Mouse (Mus musculus) hindbrain, embryonic 13.5 days (tissue): ENCODE results near the gene Snx5. TPM values are rescaled to one million over a fixed set of nuclear protein-coding genes. Genes with fewer than 3 reads are reported as not detected.

Experiments
- ATAC-seq: fragments of 200-750 bp; cut with Nextera tagmentation; 2 replicates; pipeline ENCODE4 v1.8.0; 2017; ENCODE audit warnings: moderate TSS enrichment; ENCODE audit not compliant: low FRiP score
- H3K27ac ChIP-seq: fragments of 300-500 bp; sonication (generic); 2 replicates; pipeline ENCODE4 v1.5.1; 2015; ENCODE audit warnings: inconsistent platforms, mild to moderate bottlenecking, moderate library complexity
- H3K27me3 ChIP-seq: fragments of 300-500 bp; sonication (generic); 2 replicates; pipeline ENCODE4 v1.6.1; 2015; ENCODE audit warnings: mild to moderate bottlenecking, inconsistent platforms
- H3K36me3 ChIP-seq: fragments of 300-500 bp; sonication (generic); 2 replicates; pipeline ENCODE4 v1.6.1; 2015; ENCODE audit warnings: mild to moderate bottlenecking, inconsistent platforms
- H3K4me1 ChIP-seq: fragments of 300-500 bp; sonication (generic); replicated peaks from 2 replicates; pipeline ENCODE4 v1.6.1; 2015; ENCODE audit warnings: inconsistent platforms
- H3K4me2 ChIP-seq: fragments of 300-500 bp; sonication (generic); 2 replicates; pipeline ENCODE4 v1.6.1; 2015; ENCODE audit warnings: inconsistent platforms, mild to moderate bottlenecking, moderate library complexity
- H3K4me3 ChIP-seq: fragments of 300-500 bp; sonication (generic); 2 replicates; pipeline ENCODE4 v1.5.1; 2015; ENCODE audit warnings: mild to moderate bottlenecking, inconsistent platforms
- H3K9ac ChIP-seq: fragments of 300-500 bp; sonication (generic); 2 replicates; pipeline ENCODE4 v1.6.1; 2015; ENCODE audit warnings: mild to moderate bottlenecking, inconsistent platforms
- H3K9me3 ChIP-seq: fragments of 300-500 bp; sonication (generic); 2 replicates; pipeline ENCODE4 v1.6.1; 2016; ENCODE audit warnings: inconsistent platforms
- WGBS: fragments of 180-500 bp; shearing (Covaris S2); methylation state at CpG from one replicate; pipeline ENCODE4 v1.1.7; 2015; 5-methylcytosine and 5-hydroxymethylcytosine counted together
- polyA plus RNA-seq: library from polyadenylated mRNA; unstranded; fragments of >200 nt; fragmentation: Nextera tagmentation; extraction: Ambion mirVana; gene quantifications from 2 replicates; pipeline ENCODE4 v1.2.1, GENCODE M21; 2015

Gene Snx5
- polyA plus RNA-seq, 1 experiment from 2014 or later, result 72.8 TPM

- H3K27me3 ChIP-seq, result no peaks in the 10 kb centered on the region
- 0 out of 2 replicates have a peak, but pooled peaks cover 7% of the 10 kb centered on the region for H3K4me1 ChIP-seq
- H3K9me3 ChIP-seq, result no peaks in the 10 kb centered on the region
- no peaks in the 10 kb centered on the region for H3K36me3 ChIP-seq
- no peak overlapping the region for H3K4me3 ChIP-seq
- 64% methylated on average over 3 of the region's 3 CpGs for WGBS
- ATAC-seq, result no peak
- H3K27ac ChIP-seq, result no peak overlapping the region
- no peak overlapping the region for H3K4me2 ChIP-seq
- no peak overlapping the region for H3K9ac ChIP-seq
These were observed 34.9 kb downstream of the Snx5 start for GRCm38 (mm10) chr2:144235776-144236175.

DNA sequence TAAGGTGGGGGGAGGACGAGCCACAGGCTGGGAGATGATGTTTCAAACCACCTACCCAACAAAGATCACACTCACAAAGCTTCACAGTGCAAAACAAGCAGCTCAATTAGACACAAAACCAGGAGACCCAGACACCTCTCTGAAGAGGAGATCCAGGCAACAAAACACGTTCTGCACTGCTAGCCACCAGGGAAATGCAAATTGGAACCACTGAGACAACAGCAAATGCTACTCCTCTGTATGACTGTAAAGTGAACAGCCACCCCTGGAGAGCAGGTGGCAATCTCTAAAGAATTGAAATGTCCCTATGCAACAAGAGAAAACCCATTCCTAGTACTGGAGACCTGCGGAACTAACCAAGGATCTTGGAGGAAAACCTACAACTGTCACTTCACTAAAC is 37.2 kb downstream of the Snx5 start:
- Histone ChIP-seq H3K27me3 (no peaks in the 10 kb centered on the region), H3K27ac (no peak overlapping the region), H3K4me1 (0 out of 2 replicates have a peak, but pooled peaks cover 7% of the 10 kb centered on the region), H3K9ac (no peak overlapping the region), H3K9me3 (no peaks in the 10 kb centered on the region), H3K36me3 (no peaks in the 10 kb centered on the region), H3K4me2 (no peak overlapping the region), H3K4me3 (no peak overlapping the region)
- ATAC-seq, result no peak
- WGBS, result 64% methylated on average over 3 of the region's 3 CpGs

DNA sequence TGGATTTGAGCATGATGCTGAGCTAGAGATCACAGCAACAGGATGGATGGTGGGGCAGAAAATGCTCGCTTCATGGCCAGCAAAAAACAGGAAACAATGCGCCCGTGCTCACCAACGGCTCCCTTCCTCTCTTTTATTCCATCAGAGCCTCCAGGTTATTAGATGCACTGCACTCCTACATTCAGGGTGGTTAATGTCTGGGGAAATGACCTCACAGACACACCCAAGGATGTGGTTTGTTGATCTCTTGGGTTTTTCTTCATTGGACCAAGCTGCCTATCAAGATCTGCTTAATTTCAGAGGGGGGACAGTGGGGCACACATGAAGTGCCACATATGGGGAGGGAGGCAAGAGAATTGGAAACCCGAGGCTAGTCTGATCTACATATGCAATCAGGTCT is 39.6 kb downstream of the Snx5 start:
- Histone ChIP-seq H3K27ac (no peak overlapping the region), H3K9me3 (0 out of 2 replicates have a peak, but pooled peaks cover 6% of the 10 kb centered on the region), H3K4me3 (no peak overlapping the region), H3K27me3 (no peaks in the 10 kb centered on the region), H3K4me1 (no peaks in the 10 kb centered on the region), H3K9ac (no peak overlapping the region), H3K4me2 (no peak overlapping the region), H3K36me3 (no peaks in the 10 kb centered on the region)
- no peak for ATAC-seq
- 80% methylated on average over 5 of the region's 5 CpGs for WGBS

- 73% methylated on average over 7 of the region's 7 CpGs for WGBS
- Histone ChIP-seq H3K27me3 (no peaks in the 10 kb centered on the region), H3K27ac (no peak overlapping the region), H3K36me3 (no peaks in the 10 kb centered on the region), H3K4me3 (no peak overlapping the region), H3K4me1 (no peaks in the 10 kb centered on the region), H3K9ac (no peak overlapping the region), H3K4me2 (no peak overlapping the region), H3K9me3 (0 out of 2 replicates have a peak, but pooled peaks cover 6% of the 10 kb centered on the region)
- ATAC-seq, result no peak
These were observed 40.2 kb downstream of the Snx5 start for GRCm38 (mm10) chr2:144230498-144230897.

DNA sequence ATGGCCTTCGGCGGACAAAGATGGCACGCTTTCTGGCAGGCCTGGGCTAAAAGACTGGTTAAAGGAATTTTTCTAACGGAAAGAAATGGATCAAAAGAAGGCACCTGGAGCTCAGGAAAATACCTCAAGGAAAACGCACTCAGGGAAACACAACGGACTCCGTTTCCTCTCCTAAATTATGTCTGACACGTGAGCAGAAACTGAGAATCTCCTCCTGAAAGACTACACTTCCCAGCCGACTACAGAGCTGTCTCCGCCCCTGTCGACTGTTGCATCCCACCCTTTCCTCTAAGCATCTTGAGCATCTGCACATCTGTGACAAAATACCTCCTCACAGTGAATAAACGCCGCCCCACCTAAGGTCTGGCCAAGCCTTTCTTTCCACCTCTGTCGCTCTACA is 41.1 kb downstream of the Snx5 start:
- no peak overlapping the region for H3K4me3 ChIP-seq
- H3K4me1 ChIP-seq, result no peaks in the 10 kb centered on the region
- H3K4me2 ChIP-seq, result no peak overlapping the region
- H3K9ac ChIP-seq, result no peak overlapping the region
- H3K27me3 ChIP-seq, result no peaks in the 10 kb centered on the region
- 93% methylated on average over 14 of the region's 14 CpGs for WGBS
- H3K27ac ChIP-seq, result no peak overlapping the region
- 0 out of 2 replicates have a peak, but pooled peaks cover 6% of the 10 kb centered on the region for H3K9me3 ChIP-seq
- ATAC-seq, result no peak
- no peaks in the 10 kb centered on the region for H3K36me3 ChIP-seq

DNA sequence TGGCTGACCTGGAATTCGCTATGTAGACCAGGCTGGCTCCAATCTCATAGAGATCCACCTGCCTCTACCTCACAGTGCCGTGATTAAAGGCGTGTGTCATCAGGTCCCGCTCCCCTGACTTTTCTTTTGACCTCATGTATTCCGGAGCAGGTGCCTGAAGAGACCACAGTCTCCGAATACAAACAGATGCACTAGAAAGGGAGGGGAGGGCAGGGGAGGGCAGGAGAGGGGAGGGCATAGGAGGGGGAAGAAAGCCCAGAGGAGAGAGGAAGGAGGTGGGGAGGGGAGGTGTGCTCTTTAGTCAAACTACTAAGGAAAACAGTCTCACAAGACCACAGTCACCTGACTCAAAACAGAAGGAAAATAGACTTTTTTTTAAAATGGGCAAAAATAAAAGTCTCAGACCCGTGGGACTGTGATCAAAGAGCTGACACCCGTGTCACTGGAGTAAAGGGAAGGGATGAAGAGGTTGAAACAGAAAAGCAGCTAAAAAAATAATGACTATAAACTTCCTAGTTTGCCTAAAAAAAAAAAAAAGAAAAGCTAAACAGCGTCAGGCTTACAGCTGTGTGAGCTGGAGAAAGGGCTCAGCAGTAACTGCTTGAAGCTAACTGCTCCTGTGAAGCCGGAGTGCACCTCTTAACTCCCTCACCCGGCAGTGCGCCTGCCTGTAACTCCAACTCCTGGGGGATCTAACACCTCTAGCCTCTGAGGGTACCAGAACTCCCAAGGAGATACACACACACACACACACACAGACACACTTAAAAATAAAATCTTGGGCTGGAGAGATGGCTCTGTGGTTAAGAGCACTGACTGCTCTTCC is 42.0 kb downstream of the Snx5 start:
- Histone ChIP-seq H3K36me3 (no peaks in the 10 kb centered on the region), H3K27me3 (no peaks in the 10 kb centered on the region), H3K27ac (no peak overlapping the region), H3K4me2 (no peak overlapping the region), H3K9ac (no peak overlapping the region), H3K4me3 (no peak overlapping the region), H3K9me3 (0 out of 2 replicates have a peak, but pooled peaks cover 6% of the 10 kb centered on the region), H3K4me1 (0 out of 2 replicates have a peak, but pooled peaks cover 4% of the 10 kb centered on the region)
- WGBS, result 83% methylated on average over 12 of the region's 12 CpGs
- no peak for ATAC-seq

DNA sequence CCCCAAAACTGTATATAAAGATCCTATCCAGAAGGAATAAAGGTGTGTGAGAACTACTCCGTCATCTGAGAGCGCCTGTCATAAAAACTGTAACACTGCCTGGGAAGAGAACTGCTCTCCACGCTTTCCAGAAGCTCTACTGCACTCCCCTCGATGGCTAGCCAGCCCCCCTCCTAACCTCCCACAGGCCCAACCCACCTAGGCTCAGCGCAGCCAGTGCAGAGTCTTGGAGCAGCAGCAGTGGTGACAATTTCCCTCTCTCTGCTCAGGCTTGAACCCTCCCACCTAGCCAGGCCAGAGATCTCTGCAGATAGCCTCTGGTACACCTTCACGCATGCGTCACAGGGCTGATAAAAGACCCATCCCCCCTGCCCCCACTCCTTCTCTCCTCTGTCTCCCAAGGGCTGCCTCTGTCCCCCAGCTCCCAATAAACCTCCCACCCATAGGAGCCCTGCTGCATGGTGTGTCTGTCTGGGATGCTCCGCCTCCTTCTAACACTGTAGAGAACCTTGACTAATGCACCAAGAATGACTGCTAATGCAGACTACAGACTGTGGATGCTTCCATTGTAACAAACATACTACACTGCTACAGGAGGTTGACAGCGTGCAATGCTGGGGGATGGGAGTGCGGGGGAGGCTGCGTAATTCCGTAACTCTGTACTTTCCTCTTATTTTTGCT is 43.7 kb downstream of the Snx5 start:
- Histone ChIP-seq H3K27ac (no peak overlapping the region), H3K4me2 (no peak overlapping the region), H3K9me3 (0 out of 2 replicates have a peak, but pooled peaks cover 6% of the 10 kb centered on the region), H3K36me3 (no peaks in the 10 kb centered on the region), H3K4me3 (no peak overlapping the region), H3K4me1 (0 out of 2 replicates have a peak, but pooled peaks cover 4% of the 10 kb centered on the region), H3K9ac (no peak overlapping the region), H3K27me3 (no peaks in the 10 kb centered on the region)
- WGBS, result 79% methylated on average over 12 of the region's 12 CpGs
- ATAC-seq, result peak; percentile 24; the same call in 1 of the 2 replicates

- Histone ChIP-seq H3K4me2 (no peak overlapping the region), H3K27ac (no peak overlapping the region), H3K27me3 (no peaks in the 10 kb centered on the region), H3K9me3 (0 out of 2 replicates have a peak, but pooled peaks cover 6% of the 10 kb centered on the region), H3K36me3 (no peaks in the 10 kb centered on the region), H3K4me1 (0 out of 2 replicates have a peak, but pooled peaks cover 4% of the 10 kb centered on the region), H3K4me3 (no peak overlapping the region), H3K9ac (no peak overlapping the region)
- no peak for ATAC-seq
- WGBS, result 63% methylated on average over 12 of the region's 12 CpGs
These were observed 46.4 kb downstream of the Snx5 start for GRCm38 (mm10) chr2:144224351-144224750.

- H3K4me2 ChIP-seq, result no peak overlapping the region
- no peaks in the 10 kb centered on the region for H3K27me3 ChIP-seq
- 24% methylated on average over 9 of the region's 9 CpGs for WGBS
- 0 out of 2 replicates have a peak overlapping the region, but pooled peaks have one; percentile 20 for H3K9ac ChIP-seq
- no peak for ATAC-seq
- H3K27ac ChIP-seq, result peak overlapping the region; percentile 71
- H3K4me1 ChIP-seq, result peaks cover 14% of the 10 kb centered on the region
- H3K4me3 ChIP-seq, result no peak overlapping the region
- H3K9me3 ChIP-seq, result no peaks in the 10 kb centered on the region
- H3K36me3 ChIP-seq, result no peaks in the 10 kb centered on the region
These were observed 55.1 kb downstream of the Snx5 start for GRCm38 (mm10) chr2:144215601-144216000.

GRCm38 (mm10) chr2:144215195-144215594 is 55.5 kb downstream of the Snx5 start:
- H3K4me1 ChIP-seq, result peaks cover 14% of the 10 kb centered on the region
- H3K27ac ChIP-seq, result peak overlapping the region; percentile 71
- WGBS, result 2% methylated on average over 7 of the region's 7 CpGs
- peak; percentile 34; the same call in 1 of the 2 replicates for ATAC-seq
- H3K4me2 ChIP-seq, result no peak overlapping the region
- peak overlapping the region; percentile 20; the same call in 1 of the 2 replicates for H3K9ac ChIP-seq
- no peaks in the 10 kb centered on the region for H3K9me3 ChIP-seq
- no peaks in the 10 kb centered on the region for H3K27me3 ChIP-seq
- no peaks in the 10 kb centered on the region for H3K36me3 ChIP-seq
- H3K4me3 ChIP-seq, result no peak overlapping the region

- H3K4me2 ChIP-seq, result no peak overlapping the region
These were observed 56.1 kb downstream of the Snx5 start for GRCm38 (mm10) chr2:144214508-144215185.

GRCm38 (mm10) chr2:144213803-144214202 is 56.9 kb downstream of the Snx5 start:
- WGBS, result 92% methylated on average over 6 of the region's 6 CpGs
- Histone ChIP-seq H3K27me3 (no peaks in the 10 kb centered on the region), H3K4me2 (no peak overlapping the region), H3K4me3 (no peak overlapping the region), H3K4me1 (peaks cover 14% of the 10 kb centered on the region), H3K27ac (no peak overlapping the region), H3K9ac (no peak overlapping the region), H3K9me3 (no peaks in the 10 kb centered on the region), H3K36me3 (no peaks in the 10 kb centered on the region)
- no peak for ATAC-seq

More at GRCm38 (mm10) chr2:144214508-144215185, 56.1 kb downstream of the Snx5 start:
- Histone ChIP-seq H3K27me3 (no peaks in the 10 kb centered on the region), H3K9me3 (no peaks in the 10 kb centered on the region), H3K36me3 (no peaks in the 10 kb centered on the region), H3K4me1 (peaks cover 14% of the 10 kb centered on the region), H3K27ac (peak overlapping the region; percentile 71), H3K9ac (peak overlapping the region; percentile 20; the same call in 1 of the 2 replicates), H3K4me3 (no peak overlapping the region)
- ATAC-seq, result peak; percentile 64
- 58% methylated on average over 9 of the region's 9 CpGs for whole genome bisulfite sequencing
